Mouse (Mus musculus) megakaryocyte, embryonic 14.5 days (primary cell): ENCODE data around the gene Specc1.

Experiments
- FLI1 ChIP-seq: IDR thresholded peaks from 2 replicates; pipeline ENCODE4 v1.6.1; 2012; ENCODE audit warnings: low read length, inconsistent platforms, mixed read lengths
- GATA1 ChIP-seq: IDR thresholded peaks from 3 replicates; pipeline ENCODE4 v1.6.1; 2012; ENCODE audit warnings: mixed read lengths, low read length, inconsistent platforms, borderline replicate concordance

DNA sequence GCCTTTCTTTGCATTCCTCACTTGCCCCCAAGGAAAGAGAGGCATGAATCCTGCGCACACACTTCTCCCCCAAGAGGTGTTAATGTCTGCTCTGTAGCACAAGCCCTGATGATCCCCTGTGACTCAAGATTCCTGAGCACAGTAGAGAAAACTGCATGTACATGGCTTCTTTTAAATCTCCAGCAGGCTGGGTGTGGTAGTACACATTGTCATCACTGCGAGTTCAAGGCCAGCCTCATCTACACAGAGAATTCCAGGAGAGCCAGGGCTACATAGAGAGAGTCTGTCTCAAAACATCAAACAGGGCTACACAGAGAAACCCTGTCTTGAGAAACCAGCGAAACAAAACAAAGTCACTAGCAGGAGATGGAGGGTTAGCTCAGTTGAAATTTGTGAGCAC lies 211.6 kb downstream of the Specc1 start:
- no peak for TF ChIP-seq GATA1
- TF ChIP-seq FLI1, result no peak
